Mouse (Mus musculus) intestine, embryonic 16.5 days (tissue): ENCODE measurements around the gene Map3k5. TPM values are rescaled to one million over a fixed set of nuclear protein-coding genes. Genes with fewer than 3 reads are reported as not detected.

ENCODE experiments used
- ATAC-seq: fragments of 200-750 bp; cut with Nextera tagmentation; 2 replicates; pipeline ENCODE4 v1.8.0; 2017; ENCODE audit warnings: moderate TSS enrichment, moderate library complexity
- H3K27ac ChIP-seq: fragments of 300-500 bp; sonication (generic); 2 replicates; pipeline ENCODE4 v1.5.1; 2014; ENCODE audit warnings: mild to moderate bottlenecking, low read length
- H3K27me3 ChIP-seq: fragments of 300-500 bp; sonication (generic); replicated peaks from 2 replicates; pipeline ENCODE4 v1.6.1; 2014; ENCODE audit warnings: low read length, control low read depth, mixed read lengths; ENCODE audit not compliant: control insufficient read depth, insufficient read depth
- H3K36me3 ChIP-seq: fragments of 300-500 bp; sonication (generic); 2 replicates; pipeline ENCODE4 v1.6.1; 2014; ENCODE audit warnings: low read length, control low read depth; ENCODE audit not compliant: control insufficient read depth, insufficient read depth
- H3K4me1 ChIP-seq: fragments of 300-500 bp; sonication (generic); 2 replicates; pipeline ENCODE4 v1.6.1; 2014; ENCODE audit warnings: low read length, control low read depth, mixed read lengths; ENCODE audit not compliant: control insufficient read depth, insufficient read depth
- H3K4me2 ChIP-seq: fragments of 300-500 bp; sonication (generic); 2 replicates; pipeline ENCODE4 v1.6.1; 2014; ENCODE audit warnings: low read depth, low read length, control low read depth
- H3K4me3 ChIP-seq: fragments of 300-500 bp; sonication (generic); 2 replicates; pipeline ENCODE4 v1.5.1; 2014; ENCODE audit warnings: mild to moderate bottlenecking, low read length
- H3K9ac ChIP-seq: fragments of 300-500 bp; sonication (generic); 2 replicates; pipeline ENCODE4 v1.6.1; 2014; ENCODE audit warnings: low read depth, low read length
- H3K9me3 ChIP-seq: fragments of 300-500 bp; sonication (generic); 2 replicates; pipeline ENCODE4 v1.6.1; 2016; ENCODE audit warnings: low read length, control low read depth; ENCODE audit not compliant: control insufficient read depth
- WGBS: fragments of 180-500 bp; shearing (Covaris S2); extraction: QIAGEN DNeasy Blood & Tissue Kit; methylation state at CpG from one replicate; pipeline ENCODE4 v1.1.7; 2014; 5-methylcytosine and 5-hydroxymethylcytosine counted together
- polyA plus RNA-seq: library from polyadenylated mRNA; unstranded; fragments of >200 nt; fragmentation: Nextera tagmentation; extraction: Ambion mirVana; gene quantifications from 2 replicates; pipeline ENCODE4 v1.2.1, GENCODE M21; 2015

Gene Map3k5
- polyA plus RNA-seq, 1 experiment from 2014 or later, result 1.4 TPM

DNA sequence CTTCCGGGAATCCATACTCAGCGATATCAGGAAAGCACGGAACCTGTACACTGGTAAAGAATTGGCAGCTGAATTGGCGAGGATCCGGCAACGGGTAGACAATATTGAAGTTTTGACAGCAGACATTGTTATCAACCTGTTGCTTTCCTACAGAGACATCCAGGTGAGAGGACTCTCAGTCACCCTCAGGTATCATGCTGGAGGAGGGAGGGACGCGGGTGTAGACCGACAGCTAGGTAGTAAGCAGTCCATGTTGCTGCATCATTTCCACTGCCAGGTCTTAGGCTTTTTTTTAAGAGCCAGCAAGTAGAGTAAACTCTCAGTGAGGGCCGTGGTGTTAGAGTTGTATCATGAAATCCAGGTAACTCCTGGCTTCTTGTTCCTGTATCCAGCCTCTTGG, 90.6 kb downstream of the Map3k5 start:
- ATAC-seq, result no peak
- Histone ChIP-seq H3K9me3 (no peaks in the 10 kb centered on the region), H3K4me2 (no peak overlapping the region), H3K27me3 (no peaks in the 10 kb centered on the region), H3K27ac (no peak overlapping the region), H3K9ac (no peak overlapping the region), H3K36me3 (no peaks in the 10 kb centered on the region), H3K4me3 (no peak overlapping the region), H3K4me1 (no peaks in the 10 kb centered on the region)
- WGBS, result 96% methylated on average over 10 of the region's 10 CpGs

DNA sequence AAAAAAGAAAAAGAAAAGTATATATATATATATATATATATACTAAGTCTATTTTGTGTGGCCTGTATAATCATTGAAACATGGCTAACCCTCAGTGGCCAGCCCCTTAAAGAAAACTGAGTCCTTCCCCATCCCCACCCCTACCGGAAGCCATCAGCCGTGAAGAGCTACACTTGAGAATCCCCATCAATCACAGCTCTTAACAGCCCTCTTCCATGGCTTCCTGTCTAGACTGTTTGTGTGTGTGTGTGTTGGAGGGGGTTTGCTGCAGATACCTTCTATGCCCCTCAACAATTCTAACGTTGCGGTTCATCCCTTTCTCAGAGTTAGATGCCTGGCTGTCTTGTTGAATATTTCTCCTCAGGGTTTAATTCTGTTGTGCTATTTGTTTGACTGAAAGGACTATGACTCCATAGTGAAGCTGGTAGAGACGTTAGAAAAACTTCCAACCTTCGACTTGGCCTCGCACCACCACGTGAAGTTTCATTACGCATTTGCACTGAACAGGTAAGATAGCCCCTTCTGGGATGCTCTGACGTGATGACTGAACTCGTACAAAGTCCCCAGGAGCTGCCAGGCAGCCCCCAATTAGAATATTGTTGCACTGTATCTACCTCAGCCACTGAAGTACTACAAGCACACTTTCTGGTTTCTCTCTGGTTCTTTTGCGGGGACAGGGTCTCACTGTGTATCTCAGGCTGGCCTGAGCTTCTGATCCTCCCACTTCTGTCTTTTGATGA, 91.7 kb downstream of the Map3k5 start:
- H3K27ac ChIP-seq, result no peak overlapping the region
- H3K4me2 ChIP-seq, result no peak overlapping the region
- H3K4me3 ChIP-seq, result no peak overlapping the region
- H3K4me1 ChIP-seq, result no peaks in the 10 kb centered on the region
- no peak overlapping the region for H3K9ac ChIP-seq
- H3K27me3 ChIP-seq, result no peaks in the 10 kb centered on the region
- H3K36me3 ChIP-seq, result no peaks in the 10 kb centered on the region
- 67% methylated on average over 12 of the region's 12 CpGs for WGBS
- ATAC-seq, result no peak
- no peaks in the 10 kb centered on the region for H3K9me3 ChIP-seq

GRCm38 (mm10) chr10:20030703-20031102, 96.4 kb downstream of the Map3k5 start:
- Histone ChIP-seq H3K4me3 (no peak overlapping the region), H3K36me3 (no peaks in the 10 kb centered on the region), H3K9me3 (no peaks in the 10 kb centered on the region), H3K27me3 (no peaks in the 10 kb centered on the region), H3K4me2 (no peak overlapping the region), H3K4me1 (no peaks in the 10 kb centered on the region), H3K27ac (no peak overlapping the region), H3K9ac (no peak overlapping the region)
- WGBS, result 91% methylated on average over 1 of the region's 1 CpGs
- ATAC-seq, result no peak

- no peak for ATAC-seq
- H3K4me1 ChIP-seq, result no peaks in the 10 kb centered on the region
- 59% methylated on average over 2 of the region's 2 CpGs for WGBS
- H3K36me3 ChIP-seq, result no peaks in the 10 kb centered on the region
- no peaks in the 10 kb centered on the region for H3K27me3 ChIP-seq
- no peaks in the 10 kb centered on the region for H3K9me3 ChIP-seq
- no peak overlapping the region for H3K27ac ChIP-seq
- H3K4me3 ChIP-seq, result no peak overlapping the region
- H3K4me2 ChIP-seq, result no peak overlapping the region
- H3K9ac ChIP-seq, result no peak overlapping the region
Measured at GRCm38 (mm10) chr10:20031936-20032335, 97.7 kb downstream of the Map3k5 start.

- WGBS, result 80% methylated on average over 2 of the region's 2 CpGs
- H3K27ac ChIP-seq, result no peak overlapping the region
- H3K36me3 ChIP-seq, result no peaks in the 10 kb centered on the region
- H3K9me3 ChIP-seq, result no peaks in the 10 kb centered on the region
- H3K27me3 ChIP-seq, result no peaks in the 10 kb centered on the region
- H3K4me3 ChIP-seq, result no peak overlapping the region
- H3K4me1 ChIP-seq, result no peaks in the 10 kb centered on the region
- no peak for ATAC-seq
- H3K9ac ChIP-seq, result no peak overlapping the region
- no peak overlapping the region for H3K4me2 ChIP-seq
Measured at GRCm38 (mm10) chr10:20036375-20036774, 102.1 kb downstream of the Map3k5 start.

- Histone ChIP-seq H3K4me3 (no peak overlapping the region), H3K4me2 (no peak overlapping the region), H3K27me3 (no peaks in the 10 kb centered on the region), H3K27ac (no peak overlapping the region), H3K36me3 (no peaks in the 10 kb centered on the region), H3K4me1 (no peaks in the 10 kb centered on the region), H3K9ac (no peak overlapping the region), H3K9me3 (no peaks in the 10 kb centered on the region)
- 69% methylated on average over 7 of the region's 7 CpGs for WGBS
- no peak for ATAC-seq
Measured at GRCm38 (mm10) chr10:20036846-20037245, 102.6 kb downstream of the Map3k5 start.

- H3K9me3 ChIP-seq, result no peaks in the 10 kb centered on the region
- H3K4me2 ChIP-seq, result no peak overlapping the region
- ATAC-seq, result no peak
- no peaks in the 10 kb centered on the region for H3K27me3 ChIP-seq
- H3K4me3 ChIP-seq, result no peak overlapping the region
- WGBS, result 88% methylated on average over 3 of the region's 3 CpGs
- no peaks in the 10 kb centered on the region for H3K4me1 ChIP-seq
- H3K27ac ChIP-seq, result no peak overlapping the region
- H3K36me3 ChIP-seq, result no peaks in the 10 kb centered on the region
- no peak overlapping the region for H3K9ac ChIP-seq
Measured at GRCm38 (mm10) chr10:20039531-20039930, 105.3 kb downstream of the Map3k5 start.

DNA sequence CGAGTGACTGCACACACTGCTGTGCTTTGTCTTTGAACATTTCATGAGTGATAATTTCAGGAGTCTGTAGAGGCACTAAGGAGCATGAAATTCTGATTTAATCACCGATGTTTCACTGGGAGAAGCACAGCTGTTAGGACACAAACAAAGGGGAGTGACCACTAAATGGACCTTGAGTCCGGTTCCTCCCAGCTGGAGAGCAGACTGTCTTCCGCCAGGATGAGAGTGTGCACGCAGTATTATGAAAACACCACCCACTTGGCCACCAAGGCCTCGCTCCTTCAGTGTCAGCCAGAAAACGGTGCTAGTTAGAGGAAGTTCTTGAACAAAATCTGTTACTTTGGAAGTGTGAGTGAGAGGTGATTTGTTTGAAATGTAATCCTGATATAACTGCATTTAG, 105.8 kb downstream of the Map3k5 start:
- Histone ChIP-seq H3K9me3 (no peaks in the 10 kb centered on the region), H3K4me1 (no peaks in the 10 kb centered on the region), H3K27ac (no peak overlapping the region), H3K4me2 (no peak overlapping the region), H3K36me3 (no peaks in the 10 kb centered on the region), H3K9ac (no peak overlapping the region), H3K27me3 (no peaks in the 10 kb centered on the region), H3K4me3 (no peak overlapping the region)
- no peak for ATAC-seq
- 65% methylated on average over 7 of the region's 7 CpGs for WGBS

DNA sequence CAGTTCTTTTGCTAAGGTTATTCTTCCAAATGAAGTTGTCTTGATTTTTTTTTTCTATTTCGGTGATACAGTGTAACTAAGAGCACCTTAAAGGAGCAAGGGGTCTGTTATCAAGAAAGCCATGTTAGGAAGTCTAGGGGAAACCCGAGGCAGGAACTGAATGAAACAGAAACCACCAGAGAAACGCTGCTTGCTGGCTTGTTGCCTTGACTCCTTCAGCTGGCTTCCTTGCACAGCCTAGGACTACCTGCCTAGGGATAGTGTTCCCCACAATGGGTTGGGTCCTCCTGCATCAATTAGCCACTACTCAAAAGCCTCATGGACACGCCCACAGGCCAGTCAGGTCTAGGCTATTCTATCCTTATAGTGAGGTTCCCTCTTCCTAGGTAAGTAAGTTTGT, 106.4 kb downstream of the Map3k5 start:
- H3K4me2 ChIP-seq, result no peak overlapping the region
- H3K27me3 ChIP-seq, result no peaks in the 10 kb centered on the region
- no peaks in the 10 kb centered on the region for H3K36me3 ChIP-seq
- ATAC-seq, result no peak
- no peak overlapping the region for H3K27ac ChIP-seq
- H3K4me1 ChIP-seq, result no peaks in the 10 kb centered on the region
- no peak overlapping the region for H3K4me3 ChIP-seq
- no peaks in the 10 kb centered on the region for H3K9me3 ChIP-seq
- no peak overlapping the region for H3K9ac ChIP-seq
- 76% methylated on average over 4 of the region's 4 CpGs for WGBS

DNA sequence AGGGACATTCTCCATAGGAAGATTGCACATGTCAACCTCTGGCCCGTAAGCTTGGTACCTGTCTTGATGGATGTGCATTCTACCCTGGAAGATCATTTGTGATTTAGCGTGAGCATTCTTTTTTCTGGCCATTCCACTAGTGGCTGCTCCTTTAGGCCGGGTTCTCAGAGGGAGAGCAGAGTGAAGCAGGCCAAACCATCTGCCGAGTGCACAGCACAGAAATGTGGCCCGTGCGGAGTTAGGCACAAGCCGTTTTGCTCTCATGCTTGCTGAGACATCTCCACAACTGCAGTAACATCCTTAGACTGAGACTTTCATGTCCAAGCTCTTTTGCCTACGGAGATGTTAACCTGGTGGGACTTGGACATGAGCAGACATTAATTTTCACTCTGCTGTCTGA, 107.8 kb downstream of the Map3k5 start:
- H3K4me1 ChIP-seq, result peaks cover 3% of the 10 kb centered on the region; the same call in 1 of the 2 replicates
- H3K9ac ChIP-seq, result no peak overlapping the region
- H3K36me3 ChIP-seq, result no peaks in the 10 kb centered on the region
- ATAC-seq, result no peak
- no peak overlapping the region for H3K4me2 ChIP-seq
- no peak overlapping the region for H3K4me3 ChIP-seq
- H3K27ac ChIP-seq, result no peak overlapping the region
- H3K9me3 ChIP-seq, result no peaks in the 10 kb centered on the region
- 94% methylated on average over 8 of the region's 8 CpGs for whole genome bisulfite sequencing
- no peaks in the 10 kb centered on the region for H3K27me3 ChIP-seq
